Mouse (Mus musculus) midbrain, postnatal 0 days (tissue): ENCODE results near the gene Adh7. TPM values are rescaled to one million over a fixed set of nuclear protein-coding genes. Genes with fewer than 3 reads are reported as not detected.

ENCODE experiments used
- ATAC-seq: fragments of 200-750 bp; cut with Nextera tagmentation; 2 replicates; pipeline ENCODE4 v1.8.0; 2017; ENCODE audit warnings: moderate number of reproducible peaks, mild to moderate bottlenecking, moderate TSS enrichment, moderate library complexity; ENCODE audit not compliant: low FRiP score
- DNase-seq: peaks from one replicate; pipeline ENCODE4 v3.0.0-alpha.2; 2015; ENCODE audit warnings: low spot score
- H3K27ac ChIP-seq: fragments of 300-500 bp; sonication (generic); 2 replicates; pipeline ENCODE4 v1.5.1; 2014; ENCODE audit warnings: low read depth, mild to moderate bottlenecking, low read length, mixed read lengths
- H3K27me3 ChIP-seq: fragments of 300-500 bp; sonication (generic); 2 replicates; pipeline ENCODE4 v1.6.1; 2014; ENCODE audit warnings: low read length, control low read depth, mixed read lengths; ENCODE audit not compliant: insufficient read depth
- H3K36me3 ChIP-seq: fragments of 300-500 bp; sonication (generic); 2 replicates; pipeline ENCODE4 v1.6.1; 2014; ENCODE audit warnings: low read length, control low read depth, mixed read lengths; ENCODE audit not compliant: insufficient read depth
- H3K4me1 ChIP-seq: fragments of 300-500 bp; sonication (generic); 2 replicates; pipeline ENCODE4 v1.6.1; 2014; ENCODE audit warnings: mild to moderate bottlenecking, control low read depth, antibody characterized with exemption, low read length, mixed read lengths; ENCODE audit not compliant: insufficient read depth
- H3K4me2 ChIP-seq: fragments of 300-500 bp; sonication (generic); 2 replicates; pipeline ENCODE4 v1.6.1; 2014; ENCODE audit warnings: low read depth, mild to moderate bottlenecking, low read length, mixed read lengths; ENCODE audit not compliant: poor library complexity, severe bottlenecking
- H3K4me3 ChIP-seq: fragments of 300-500 bp; sonication (generic); 2 replicates; pipeline ENCODE4 v1.5.1; 2014; ENCODE audit warnings: low read depth, mild to moderate bottlenecking, low read length, moderate library complexity
- H3K9ac ChIP-seq: fragments of 300-500 bp; sonication (generic); replicated peaks from 2 replicates; pipeline ENCODE4 v1.6.1; 2014; ENCODE audit warnings: mild to moderate bottlenecking, low read length, moderate library complexity, mixed read lengths; ENCODE audit not compliant: poor library complexity, severe bottlenecking
- H3K9me3 ChIP-seq: fragments of 300-500 bp; sonication (generic); 2 replicates; pipeline ENCODE4 v1.6.1; 2016; ENCODE audit warnings: low read length, control low read depth
- CTCF ChIP-seq: IDR thresholded peaks from 2 replicates; pipeline ENCODE4 v1.5.1; 2016; ENCODE audit warnings: antibody characterized with exemption, mild to moderate bottlenecking
- WGBS: fragments of 180-500 bp; shearing (Covaris S2); extraction: QIAGEN DNeasy Blood & Tissue Kit; methylation state at CpG from one replicate; pipeline ENCODE4 v1.1.7; 2014; 5-methylcytosine and 5-hydroxymethylcytosine counted together
- polyA plus RNA-seq: library from polyadenylated mRNA; unstranded; fragments of >200 nt; fragmentation: Nextera tagmentation; extraction: Ambion mirVana; gene quantifications from 2 replicates; pipeline ENCODE4 v1.2.1, GENCODE M21; 2015
- total RNA-seq: library from RNA; depleted of rRNA; stranded (reverse); fragments of >200 nt; gene quantifications from 2 replicates; pipeline ENCODE4 v1.2.3, GENCODE M21; 2014

Gene Adh7
- total and polyA plus RNA-seq, 2 experiments from 2014 or later, result 0.99 to 2.0 TPM

DNA sequence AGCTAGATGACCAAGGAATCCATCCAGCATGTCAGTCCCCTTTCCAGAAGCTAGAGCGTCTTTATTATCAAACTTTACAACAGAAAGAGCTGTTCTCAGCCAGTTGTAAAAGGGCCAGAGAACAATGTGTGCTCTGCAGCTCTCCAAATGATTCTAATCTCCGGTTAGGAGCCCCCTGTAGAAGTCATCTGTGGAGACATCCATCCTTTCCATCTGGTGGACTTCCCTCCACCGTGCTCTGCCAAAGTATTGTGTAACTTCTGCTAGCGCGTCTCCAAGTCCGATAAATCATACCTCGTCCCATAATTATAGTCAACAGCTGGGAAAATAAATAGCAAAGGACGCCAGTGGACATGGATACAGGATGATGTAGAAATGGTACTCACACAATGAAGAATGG is 31.2 kb downstream of the Adh7 start:
- H3K9ac ChIP-seq, result no peak overlapping the region
- H3K36me3 ChIP-seq, result no peaks in the 10 kb centered on the region
- WGBS, result 93% methylated on average over 8 of the region's 8 CpGs
- H3K4me3 ChIP-seq, result no peak overlapping the region
- H3K27me3 ChIP-seq, result no peaks in the 10 kb centered on the region
- no peak overlapping the region for H3K4me2 ChIP-seq
- TF ChIP-seq CTCF, result no peak
- H3K9me3 ChIP-seq, result no peaks in the 10 kb centered on the region
- H3K27ac ChIP-seq, result no peak overlapping the region
- no peak for ATAC-seq
- no peaks in the 10 kb centered on the region for H3K4me1 ChIP-seq
- DNase-seq, result no peak

DNA sequence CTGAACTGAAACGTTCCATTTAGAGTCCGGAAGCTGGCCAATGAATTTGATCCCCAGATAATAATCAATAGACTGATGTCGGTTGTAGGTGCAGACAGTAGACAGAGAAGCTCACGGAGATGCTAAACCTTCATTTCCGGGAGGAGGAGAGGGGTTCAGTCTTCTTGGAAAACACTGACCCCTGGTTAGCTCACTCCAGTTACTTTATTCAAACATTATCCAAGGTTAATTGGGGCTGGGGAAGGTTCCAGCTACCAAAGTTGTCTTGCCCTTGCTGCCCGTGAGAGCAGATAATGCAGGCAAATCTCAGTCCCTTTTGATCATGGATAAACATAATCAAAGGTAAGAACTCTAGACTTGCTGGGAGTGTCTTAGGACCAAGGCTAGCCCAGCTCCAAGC is 33.6 kb downstream of the Adh7 start:
- DNase-seq, result no peak

DNA sequence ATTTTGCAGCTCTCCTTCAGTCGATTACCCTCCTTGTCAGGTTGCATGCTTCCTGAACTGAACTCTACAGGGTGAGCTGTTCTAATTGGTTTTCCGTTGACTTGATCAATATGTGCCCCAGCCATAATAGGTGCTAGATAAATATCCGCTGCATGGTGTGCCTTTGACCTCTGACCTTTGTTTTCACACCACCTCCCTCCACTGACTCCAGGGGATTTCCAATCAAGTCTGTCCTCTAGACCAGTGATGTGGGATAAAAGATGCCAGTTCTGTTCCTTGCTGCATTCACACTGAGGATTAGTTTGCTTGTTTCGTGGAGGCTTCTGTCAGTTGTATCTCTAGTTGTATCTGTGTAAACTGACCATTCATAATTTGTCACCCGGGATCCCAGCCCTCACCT is 36.6 kb downstream of the Adh7 start:
- 47% methylated on average over 5 of the region's 5 CpGs for WGBS

More for the DNA sequence above, 33.6 kb downstream of the Adh7 start:
- Histone ChIP-seq H3K27me3 (no peaks in the 10 kb centered on the region), H3K27ac (no peak overlapping the region), H3K9me3 (no peaks in the 10 kb centered on the region), H3K4me2 (no peak overlapping the region), H3K9ac (no peak overlapping the region), H3K4me3 (no peak overlapping the region), H3K4me1 (no peaks in the 10 kb centered on the region), H3K36me3 (no peaks in the 10 kb centered on the region)
- TF ChIP-seq CTCF, result no peak
- WGBS, result 91% methylated on average over 6 of the region's 6 CpGs
- no peak for ATAC-seq

DNA sequence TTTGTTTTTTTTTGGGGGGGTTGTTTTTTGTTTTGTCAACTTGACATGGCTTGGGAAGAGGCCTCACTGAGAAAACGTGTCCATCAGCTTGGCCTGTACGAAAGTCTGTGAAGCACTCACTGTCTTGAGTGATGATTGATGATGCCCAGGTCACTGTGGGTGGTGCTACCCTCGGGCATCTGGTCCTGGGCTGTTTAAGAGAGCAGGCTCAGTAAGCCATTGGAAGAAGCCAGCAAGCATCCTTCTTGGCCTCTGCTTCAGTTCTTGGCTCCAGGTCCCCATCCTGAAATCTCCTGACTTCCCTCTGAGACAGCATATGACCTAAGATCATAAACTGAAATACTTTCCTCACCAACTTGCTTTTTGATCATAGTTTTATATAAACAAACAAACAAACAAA is 37.8 kb downstream of the Adh7 start:
- no peak for ATAC-seq
- Histone ChIP-seq H3K4me1 (no peaks in the 10 kb centered on the region), H3K9me3 (no peaks in the 10 kb centered on the region), H3K27me3 (no peaks in the 10 kb centered on the region), H3K9ac (no peak overlapping the region), H3K4me3 (no peak overlapping the region), H3K27ac (no peak overlapping the region), H3K36me3 (no peaks in the 10 kb centered on the region), H3K4me2 (no peak overlapping the region)
- 93% methylated on average over 3 of the region's 3 CpGs for whole genome bisulfite sequencing
- TF ChIP-seq CTCF, result no peak
- DNase-seq, result no peak

More for the DNA sequence above, 36.6 kb downstream of the Adh7 start:
- Histone ChIP-seq H3K4me2 (no peak overlapping the region), H3K4me3 (no peak overlapping the region), H3K9ac (no peak overlapping the region), H3K27me3 (no peaks in the 10 kb centered on the region), H3K36me3 (no peaks in the 10 kb centered on the region), H3K4me1 (no peaks in the 10 kb centered on the region), H3K9me3 (no peaks in the 10 kb centered on the region), H3K27ac (no peak overlapping the region)
- DNase-seq (no peak), ATAC-seq (no peak)
- TF ChIP-seq CTCF, result no peak

DNA sequence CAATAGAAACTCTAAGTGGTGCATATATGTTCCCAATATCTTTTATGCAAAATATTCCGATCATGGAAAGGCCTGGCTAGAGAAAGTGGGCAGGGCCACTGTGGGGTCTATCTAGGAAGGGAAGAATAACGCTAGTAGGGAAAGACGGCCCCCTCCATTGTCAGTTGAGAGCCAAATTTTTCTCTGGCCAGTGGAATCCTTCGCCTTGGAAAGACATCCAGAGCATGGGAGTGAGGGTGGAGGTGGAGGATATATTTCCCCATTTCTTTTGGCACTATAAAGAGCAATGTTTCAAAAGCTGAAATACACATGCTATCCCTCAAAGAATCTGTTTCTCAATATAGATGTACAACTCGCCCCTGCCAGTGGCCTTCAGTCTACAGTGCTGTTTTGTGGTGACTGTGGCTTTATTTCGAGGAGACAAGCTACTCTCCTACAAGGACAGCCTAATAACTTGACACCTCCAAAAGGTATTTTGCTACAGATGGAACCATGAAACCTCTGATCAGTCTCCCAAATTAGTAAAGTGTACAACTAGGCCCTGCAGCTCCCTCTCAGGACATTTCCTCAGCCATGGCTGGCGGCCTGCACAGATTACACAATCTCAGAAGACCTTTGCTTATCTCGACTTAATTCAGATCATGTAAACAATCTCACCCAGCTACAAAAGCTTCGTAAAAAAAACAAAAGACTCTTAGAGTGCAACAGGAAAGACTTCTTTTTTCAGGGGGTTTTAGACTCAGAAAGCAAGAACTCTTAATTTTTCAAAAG is 38.4 kb downstream of the Adh7 start:
- 83% methylated on average over 9 of the region's 9 CpGs for WGBS
- ATAC-seq (no peak), DNase-seq (no peak)
- TF ChIP-seq CTCF, result no peak
- no peaks in the 10 kb centered on the region for H3K36me3 ChIP-seq
- no peaks in the 10 kb centered on the region for H3K27me3 ChIP-seq
- no peak overlapping the region for H3K4me3 ChIP-seq
- no peak overlapping the region for H3K9ac ChIP-seq
- no peak overlapping the region for H3K4me2 ChIP-seq
- no peak overlapping the region for H3K27ac ChIP-seq
- H3K9me3 ChIP-seq, result no peaks in the 10 kb centered on the region
- H3K4me1 ChIP-seq, result no peaks in the 10 kb centered on the region

DNA sequence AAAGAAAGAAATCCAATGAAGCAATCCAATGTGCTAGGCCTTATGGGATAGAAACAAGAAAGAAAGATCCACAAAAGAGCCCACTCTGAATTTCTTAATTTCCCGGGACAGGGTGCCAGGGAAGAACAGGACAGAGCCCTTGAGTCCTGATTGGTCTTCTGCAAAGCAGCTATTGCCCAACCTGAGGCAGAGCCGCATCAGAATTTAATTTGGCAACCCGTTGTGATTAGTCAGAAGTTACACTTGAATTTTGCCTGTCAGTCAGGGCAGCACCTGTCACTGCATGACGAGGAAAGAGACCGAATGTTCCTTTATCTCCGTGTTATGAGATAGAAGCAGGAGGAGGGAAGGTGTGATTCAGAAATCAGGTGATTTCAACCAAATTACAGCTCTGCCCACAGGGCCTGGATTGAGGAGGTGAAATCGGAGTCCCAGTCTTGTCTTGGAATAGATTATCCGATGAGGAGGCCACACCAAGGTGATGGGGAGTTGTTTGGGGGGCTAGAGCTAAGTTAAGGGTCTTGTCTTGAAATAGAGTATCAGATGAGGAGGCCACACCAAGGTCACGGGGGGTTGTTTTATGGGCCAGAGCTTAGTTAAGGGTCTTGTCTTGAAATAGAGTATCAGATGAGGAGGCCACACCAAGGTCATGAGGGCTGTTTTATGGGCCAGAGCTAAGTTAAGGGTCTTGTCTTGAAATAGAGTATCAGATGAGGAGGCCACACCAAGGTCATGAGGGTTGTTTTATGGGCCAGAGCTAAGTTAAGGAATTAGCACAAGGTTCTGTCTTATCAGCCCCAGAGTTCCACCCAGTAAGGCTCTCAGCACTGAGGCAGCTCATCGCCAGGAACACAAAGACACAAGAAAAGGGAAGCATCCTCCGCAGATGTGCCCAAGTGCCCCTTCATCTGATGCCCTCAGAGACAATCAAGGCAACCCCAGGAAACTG is 43.4 kb downstream of the Adh7 start, which contains the start of gene Adh1:
Adh1 (plus strand) TSS at position 271 of the 949 bp plus-strand sequence.
- Histone ChIP-seq H3K36me3 (no peaks in the 10 kb centered on the region), H3K9me3 (no peaks in the 10 kb centered on the region), H3K4me1 (no peaks in the 10 kb centered on the region), H3K27me3 (no peaks in the 10 kb centered on the region), H3K4me3 (no peak within 1 kb of the TSS), H3K9ac (no peak within 1 kb of the TSS), H3K27ac (no peak within 1 kb of the TSS), H3K4me2 (no peak within 1 kb of the TSS)
- DNase-seq (no peak), ATAC-seq (no peak)
- 90% methylated on average over 11 of the region's 11 CpGs for WGBS
- no peak for TF ChIP-seq CTCF
